Mouse (Mus musculus) lung, embryonic 14.5 days (tissue): ENCODE data around the gene Tmem252. TPM values are rescaled to one million over a fixed set of nuclear protein-coding genes. Genes with fewer than 3 reads are reported as not detected.
A peak's percentile ranks its signal among the peaks of the same experiment; 100 is the strongest.

Experiments used
- ATAC-seq: fragments of 200-750 bp; cut with Nextera tagmentation; 2 replicates; pipeline ENCODE4 v1.8.0; 2017; ENCODE audit warnings: mild to moderate bottlenecking, moderate TSS enrichment, moderate library complexity; ENCODE audit not compliant: insufficient read depth
- DNase-seq: peaks from one replicate; pipeline ENCODE4 v3.0.0-alpha.2; 2015
- H3K27ac ChIP-seq: fragments of 300-500 bp; sonication (generic); 2 replicates; pipeline ENCODE4 v1.5.1; 2014; ENCODE audit warnings: low read depth, mild to moderate bottlenecking, moderate library complexity
- H3K27me3 ChIP-seq: fragments of 300-500 bp; sonication (generic); 2 replicates; pipeline ENCODE4 v1.6.1; 2014; ENCODE audit warnings: low read length, control low read depth; ENCODE audit not compliant: insufficient read depth
- H3K36me3 ChIP-seq: fragments of 300-500 bp; sonication (generic); 2 replicates; pipeline ENCODE4 v1.6.1; 2014; ENCODE audit warnings: control low read depth; ENCODE audit not compliant: insufficient read depth
- H3K4me1 ChIP-seq: fragments of 300-500 bp; sonication (generic); 2 replicates; pipeline ENCODE4 v1.6.1; 2014; ENCODE audit warnings: antibody characterized with exemption, control low read depth; ENCODE audit not compliant: insufficient read depth
- H3K4me2 ChIP-seq: fragments of 300-500 bp; sonication (generic); 2 replicates; pipeline ENCODE4 v1.6.1; 2014; ENCODE audit warnings: mild to moderate bottlenecking
- H3K4me3 ChIP-seq: fragments of 300-500 bp; sonication (generic); 2 replicates; pipeline ENCODE4 v1.5.1; 2014; ENCODE audit warnings: low read depth, low read length
- H3K9ac ChIP-seq: fragments of 300-500 bp; sonication (generic); 2 replicates; pipeline ENCODE4 v1.6.1; 2014
- H3K9me3 ChIP-seq: fragments of 300-500 bp; sonication (generic); 2 replicates; pipeline ENCODE4 v1.6.1; 2016; ENCODE audit warnings: low read depth, low read length, control low read depth
- CTCF ChIP-seq: IDR thresholded peaks from 2 replicates; pipeline ENCODE4 v1.5.1; 2016; ENCODE audit warnings: antibody characterized with exemption, low read depth
- WGBS: fragments of 180-500 bp; shearing (Covaris S2); extraction: QIAGEN DNeasy Blood & Tissue Kit; methylation state at CpG from one replicate; pipeline ENCODE4 v1.1.7; 2014; 5-methylcytosine and 5-hydroxymethylcytosine counted together
- polyA plus RNA-seq: library from polyadenylated mRNA; unstranded; fragments of >200 nt; fragmentation: Nextera tagmentation; extraction: Ambion mirVana; gene quantifications from 2 replicates; pipeline ENCODE4 v1.2.1, GENCODE M21; 2014

The Tmem252 gene
- polyA plus RNA-seq, 1 experiment from 2014 or later, result 3.0 TPM

DNA sequence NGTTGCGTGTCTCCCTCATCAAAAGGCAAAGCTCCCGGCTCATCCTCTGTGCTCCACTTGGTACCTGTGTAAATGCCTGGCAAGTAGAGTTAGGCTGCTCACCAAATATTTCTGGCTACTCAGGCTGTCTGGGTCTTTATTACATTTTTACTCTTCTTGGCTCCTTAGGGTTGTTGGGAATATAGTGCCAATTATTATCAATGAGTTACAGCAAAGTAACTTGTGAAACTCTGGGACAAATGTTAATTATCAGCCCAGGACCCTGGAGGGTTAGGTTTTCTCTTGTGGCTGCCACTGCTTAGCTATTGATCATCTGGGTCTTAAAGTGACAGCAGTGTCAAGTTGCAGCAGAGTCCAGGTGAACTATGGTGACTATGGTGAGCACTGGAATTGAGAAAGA, 11.5 kb upstream of the Tmem252 start:
- DNase-seq, result no peak
- WGBS, result 93% methylated on average over 2 of the region's 2 CpGs

GRCm38 (mm10) chr19:24665771-24666170, 8.0 kb upstream of the Tmem252 start:
- no peak for DNase-seq
- no peak for ATAC-seq
- Histone ChIP-seq H3K27me3 (no peaks in the 10 kb centered on the region), H3K4me1 (no peaks in the 10 kb centered on the region), H3K9me3 (no peaks in the 10 kb centered on the region), H3K4me3 (no peak overlapping the region), H3K4me2 (no peak overlapping the region), H3K36me3 (no peaks in the 10 kb centered on the region), H3K27ac (no peak overlapping the region), H3K9ac (no peak overlapping the region)
- no peak for TF ChIP-seq CTCF
- 73% methylated on average over 11 of the region's 11 CpGs for WGBS

More for the DNA sequence above, 11.5 kb upstream of the Tmem252 start:
- ATAC-seq, result no peak
- Histone ChIP-seq H3K27me3 (no peaks in the 10 kb centered on the region), H3K9ac (no peak overlapping the region), H3K36me3 (no peaks in the 10 kb centered on the region), H3K4me3 (no peak overlapping the region), H3K4me1 (no peaks in the 10 kb centered on the region), H3K9me3 (no peaks in the 10 kb centered on the region), H3K27ac (no peak overlapping the region), H3K4me2 (no peak overlapping the region)
- no peak for TF ChIP-seq CTCF

DNA sequence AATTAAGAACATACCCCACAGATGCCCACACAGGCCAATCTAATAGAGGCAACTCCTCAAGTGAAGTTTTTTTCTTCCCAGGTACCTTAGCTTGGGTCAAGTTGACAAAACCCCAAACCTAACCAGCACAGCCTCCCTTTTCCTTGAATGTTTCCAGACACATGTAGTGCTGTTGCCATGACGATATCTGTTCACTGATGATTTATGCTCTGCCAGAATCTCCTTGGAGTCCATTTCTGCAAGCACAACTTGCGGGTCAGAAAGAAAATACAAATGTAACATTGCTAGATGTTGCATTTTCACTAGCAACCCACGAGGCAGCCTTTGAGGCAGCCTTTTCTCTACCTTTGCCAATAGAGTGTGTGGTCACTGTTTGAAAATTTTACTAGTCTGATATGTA, 6.3 kb upstream of the Tmem252 start:
- H3K27ac ChIP-seq, result no peak overlapping the region
- no peak for DNase-seq
- no peak overlapping the region for H3K9ac ChIP-seq
- H3K36me3 ChIP-seq, result no peaks in the 10 kb centered on the region
- WGBS, result 69% methylated on average over 3 of the region's 3 CpGs
- no peak overlapping the region for H3K4me2 ChIP-seq
- H3K9me3 ChIP-seq, result no peaks in the 10 kb centered on the region
- H3K4me3 ChIP-seq, result no peak overlapping the region
- H3K27me3 ChIP-seq, result no peaks in the 10 kb centered on the region
- TF ChIP-seq CTCF, result no peak
- H3K4me1 ChIP-seq, result 0 out of 2 replicates have a peak, but pooled peaks cover 3% of the 10 kb centered on the region
- ATAC-seq, result no peak

- H3K9me3 ChIP-seq, result no peaks in the 10 kb centered on the region
- no peaks in the 10 kb centered on the region for H3K36me3 ChIP-seq
- TF ChIP-seq CTCF, result no peak
- no peak overlapping the region for H3K4me3 ChIP-seq
- 62% methylated on average over 3 of the region's 3 CpGs for WGBS
- DNase-seq, result peak; percentile 16
- ATAC-seq, result no peak
- H3K4me1 ChIP-seq, result 0 out of 2 replicates have a peak, but pooled peaks cover 3% of the 10 kb centered on the region
- H3K27ac ChIP-seq, result peak overlapping the region; percentile 38; the same call in 1 of the 2 replicates
- no peak overlapping the region for H3K9ac ChIP-seq
- no peaks in the 10 kb centered on the region for H3K27me3 ChIP-seq
- no peak overlapping the region for H3K4me2 ChIP-seq
These were observed 2.2 kb upstream of the Tmem252 start for GRCm38 (mm10) chr19:24671571-24671970.

- 0 out of 2 replicates have a peak, but pooled peaks cover 3% of the 10 kb centered on the region for H3K4me1 ChIP-seq
These were observed 1.3 kb upstream of the Tmem252 start for GRCm38 (mm10) chr19:24672366-24672960.

DNA sequence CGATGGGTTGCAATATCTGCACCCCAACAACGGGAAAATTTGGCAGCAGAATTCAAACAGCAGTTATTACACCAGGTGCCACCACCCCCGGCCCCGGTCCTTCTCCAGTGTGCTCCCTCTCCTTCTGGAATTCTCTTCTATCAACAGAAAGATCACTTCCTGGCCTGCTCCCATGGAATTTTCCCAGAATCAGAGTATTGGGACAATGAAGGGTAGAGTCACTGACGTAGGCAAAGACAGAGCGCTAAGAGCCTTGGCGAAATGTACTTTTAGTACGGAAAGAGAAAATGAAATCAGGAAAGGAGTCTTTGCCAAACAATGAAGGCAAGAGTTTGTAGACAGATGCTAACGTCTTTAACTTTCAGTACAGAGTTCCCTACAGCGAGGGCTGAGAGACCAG, 477 bp upstream of the Tmem252 start:
- H3K27me3 ChIP-seq, result no peaks in the 10 kb centered on the region
- 0 out of 2 replicates have a peak, but pooled peaks cover 3% of the 10 kb centered on the region for H3K4me1 ChIP-seq
- H3K4me2 ChIP-seq, result no peak overlapping the region
- peak overlapping the region; percentile 33; the same call in 1 of the 2 replicates for H3K27ac ChIP-seq
- 62% methylated on average over 10 of the region's 10 CpGs for WGBS
- H3K36me3 ChIP-seq, result no peaks in the 10 kb centered on the region
- no peak overlapping the region for H3K9ac ChIP-seq
- no peak overlapping the region for H3K4me3 ChIP-seq
- no peak for ATAC-seq
- peak; percentile 20 for DNase-seq
- H3K9me3 ChIP-seq, result no peaks in the 10 kb centered on the region
- TF ChIP-seq CTCF, result no peak

More at GRCm38 (mm10) chr19:24672366-24672960, 1.3 kb upstream of the Tmem252 start:
- peak overlapping the region; percentile 13; the same call in 1 of the 2 replicates for H3K27ac ChIP-seq
- peak; percentile 34 for DNase-seq
- no peaks in the 10 kb centered on the region for H3K36me3 ChIP-seq
- ATAC-seq, result no peak
- TF ChIP-seq CTCF, result no peak
- no peak overlapping the region for H3K4me3 ChIP-seq
- no peak overlapping the region for H3K4me2 ChIP-seq
- H3K9me3 ChIP-seq, result no peaks in the 10 kb centered on the region
- no peaks in the 10 kb centered on the region for H3K27me3 ChIP-seq
- no peak overlapping the region for H3K9ac ChIP-seq
- WGBS, result 42% methylated on average over 10 of the region's 10 CpGs

GRCm38 (mm10) chr19:24676429-24676828, 2.6 kb downstream of the Tmem252 start:
- WGBS, result 72% methylated on average over 7 of the region's 7 CpGs
- no peaks in the 10 kb centered on the region for H3K36me3 ChIP-seq
- DNase-seq (no peak), ATAC-seq (no peak)
- no peak overlapping the region for H3K9ac ChIP-seq
- H3K27ac ChIP-seq, result no peak overlapping the region
- H3K4me3 ChIP-seq, result no peak overlapping the region
- TF ChIP-seq CTCF, result no peak
- no peaks in the 10 kb centered on the region for H3K27me3 ChIP-seq
- no peaks in the 10 kb centered on the region for H3K9me3 ChIP-seq
- H3K4me2 ChIP-seq, result no peak overlapping the region
- no peaks in the 10 kb centered on the region for H3K4me1 ChIP-seq
